Mouse (Mus musculus) thymus, postnatal 10 days (tissue): ENCODE results near the gene Mrps7.

Source experiments
- DNase-seq, 2 experiments: peaks; one replicate each; pipeline ENCODE4 v3.0.0; 2021; ENCODE audit warnings: low spot score in 2 of 2

Mrps7 gene

DNA sequence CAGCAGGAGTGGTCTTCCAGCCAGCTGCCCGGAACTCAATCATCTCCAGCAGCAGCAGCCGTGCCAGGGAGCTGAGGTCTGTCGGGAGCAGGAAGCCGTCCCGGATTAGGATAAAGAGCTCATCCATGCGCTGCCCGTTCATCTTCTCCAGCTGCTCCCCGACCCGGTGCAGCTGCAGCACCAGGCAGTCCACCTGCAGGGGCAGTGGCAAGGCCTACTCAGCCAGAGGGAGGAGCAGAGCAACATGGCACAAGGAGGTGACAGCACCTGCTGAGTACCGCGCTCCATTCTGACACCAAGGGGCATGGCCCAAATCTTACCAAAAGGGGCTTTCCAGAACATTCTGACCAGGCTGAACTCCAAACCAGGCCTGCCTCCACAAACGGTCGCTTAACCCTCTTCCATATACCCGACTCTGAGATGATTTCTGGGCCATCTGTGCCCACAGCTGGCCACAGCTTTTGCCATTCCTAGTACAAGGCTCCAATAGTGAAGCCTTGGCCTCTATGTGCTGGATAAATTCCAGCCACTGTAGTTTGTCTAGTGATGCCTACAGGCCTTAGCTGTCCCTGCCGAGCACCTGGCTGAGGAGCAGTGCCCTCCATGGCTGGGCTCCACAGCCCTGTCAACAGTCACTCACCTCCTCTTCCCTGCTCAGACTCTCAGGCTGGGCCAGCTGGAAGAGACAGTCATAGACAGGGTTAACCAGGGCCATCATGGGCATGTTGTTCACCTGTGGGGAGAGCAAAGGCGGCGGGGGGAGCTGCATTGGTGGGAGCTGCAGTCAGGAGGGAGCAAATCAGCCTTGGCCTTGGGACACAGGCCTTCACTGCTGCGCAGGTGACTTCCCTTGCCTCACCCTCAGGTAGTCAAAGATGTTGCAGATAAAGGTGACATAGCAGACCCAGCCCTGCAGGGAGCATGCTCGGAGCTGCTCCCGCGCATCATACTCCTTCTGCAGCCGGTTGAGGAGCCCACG, 5.0 kb downstream of the Mrps7 start:
- no peak for DNase-seq

DNA sequence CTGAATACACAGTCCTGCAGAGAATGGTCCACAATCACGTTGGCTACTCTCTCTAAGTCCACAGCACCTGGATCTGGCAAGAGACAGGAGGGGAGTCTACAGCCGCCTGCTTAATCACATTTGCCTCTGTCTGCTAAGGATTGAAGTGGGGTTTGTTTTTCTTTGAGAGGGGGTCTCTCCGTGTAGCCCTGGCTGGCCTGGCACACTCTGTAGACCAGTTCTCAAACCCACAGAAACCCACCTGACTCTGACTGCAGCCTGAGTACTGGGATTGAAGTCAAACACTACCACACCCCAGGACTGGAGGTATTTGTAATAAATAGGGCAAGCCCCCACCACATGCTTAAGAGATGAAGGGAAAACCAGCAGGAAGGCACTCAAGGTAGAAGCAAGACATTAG, 5.9 kb downstream of the Mrps7 start:
- DNase-seq, result no peak

- DNase-seq, result no peak
Observed at GRCm38 (mm10) chr11:115611173-115611572, 7.4 kb downstream of the Mrps7 start.

DNA sequence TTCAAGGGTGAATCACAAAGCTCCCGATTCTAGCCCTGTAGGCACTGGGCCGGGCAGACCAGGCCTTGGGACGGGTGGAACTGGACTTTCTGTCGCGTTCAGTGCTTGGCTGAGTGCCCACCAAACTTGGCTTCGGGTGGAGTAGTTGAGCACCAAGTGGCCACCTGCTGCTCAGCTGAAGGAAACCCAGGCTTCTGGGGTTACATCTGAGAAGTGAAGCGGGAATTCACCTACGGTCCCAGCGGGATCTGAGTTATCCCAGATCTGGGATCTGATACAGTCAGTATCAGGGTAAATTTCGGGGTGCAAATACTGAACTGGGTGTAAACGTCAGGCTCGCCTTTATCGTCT, 8.3 kb downstream of the Mrps7 start:
- peak; percentile 33 to 38 for DNase-seq

DNA sequence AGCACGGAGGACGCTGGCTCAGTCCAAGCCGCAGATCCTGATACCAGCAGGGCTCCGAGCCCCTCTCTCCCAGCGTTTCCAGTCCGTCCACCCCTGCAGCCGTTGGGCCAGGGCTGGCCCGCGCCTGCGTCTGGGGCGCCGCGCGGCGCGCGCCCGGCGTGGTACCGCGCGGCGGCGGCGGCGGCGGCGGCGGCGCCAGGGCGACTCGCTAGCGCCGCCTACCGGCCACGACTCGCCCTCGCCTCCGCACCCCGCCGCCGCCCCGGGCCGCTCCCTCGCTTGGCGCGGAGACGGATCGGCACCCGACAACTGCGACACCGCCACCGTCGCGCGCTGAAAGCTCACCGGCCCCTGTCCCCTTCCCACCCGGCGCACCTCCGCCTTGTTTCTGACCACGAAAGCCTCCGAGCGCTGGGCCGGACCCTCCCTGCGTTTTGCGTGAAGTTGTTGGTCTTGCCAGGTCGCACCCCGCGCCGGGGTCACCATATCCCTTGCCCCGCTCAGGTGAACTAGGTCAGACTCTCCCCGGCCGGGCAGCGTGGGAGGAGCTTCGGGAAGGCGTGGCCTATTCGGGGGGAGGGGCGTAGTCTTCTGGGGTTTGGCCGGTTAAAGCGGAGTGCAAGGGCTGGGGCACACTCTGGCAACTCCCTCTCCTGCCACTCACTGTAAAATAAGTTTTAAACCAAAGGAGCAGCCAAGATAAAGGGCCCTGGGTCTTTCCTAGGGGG, 8.8 kb downstream of the Mrps7 start, which contains the start of gene Mif4gd:
Gene Mif4gd, minus strand, starts transcription at position 560 of the 728 bp plus-strand sequence.
- DNase-seq, result peak; percentile 94 to 95

DNA sequence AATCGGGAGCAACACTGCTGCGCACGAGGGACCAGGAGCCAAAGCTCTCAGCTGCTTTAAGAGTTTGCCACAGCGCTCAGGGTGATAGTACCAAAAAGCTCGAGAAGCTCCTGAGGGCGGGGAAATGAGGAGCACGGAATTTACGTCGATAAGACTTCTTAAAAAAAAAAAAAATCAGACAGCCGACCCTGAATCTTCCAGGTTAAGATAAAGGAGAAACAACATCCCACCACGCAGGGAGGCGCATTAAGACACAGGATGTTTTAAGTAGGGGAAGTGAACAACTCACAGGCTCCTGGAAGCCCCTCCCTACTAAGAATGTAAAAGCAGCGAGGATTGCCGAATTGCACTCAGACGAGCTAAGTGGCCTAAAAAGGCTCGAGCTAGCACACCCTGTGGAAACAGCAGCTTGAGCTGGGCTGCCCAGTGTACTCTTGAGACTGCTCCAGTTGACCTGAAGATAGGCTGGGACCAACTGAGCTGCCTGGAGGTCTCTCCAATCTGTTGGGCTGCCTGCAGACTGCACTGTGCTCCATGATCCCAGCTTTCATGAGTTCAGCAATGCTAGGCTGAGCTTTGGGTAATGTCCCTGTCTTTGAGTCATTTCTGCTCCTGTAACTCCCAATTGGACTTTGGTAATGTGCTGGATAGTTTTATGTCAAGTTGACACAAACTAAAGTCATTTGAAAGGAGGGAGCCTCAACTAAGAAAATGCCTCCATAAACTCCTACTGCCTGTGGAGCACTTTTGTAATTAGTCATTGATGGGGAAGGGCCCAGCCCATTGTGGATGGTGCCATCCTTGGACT, 9.6 kb downstream of the Mrps7 start:
- DNase-seq, result peak; percentile 48 to 49

- DNase-seq, result no peak
Observed at GRCm38 (mm10) chr11:115614346-115615107, 10.8 kb downstream of the Mrps7 start.

DNA sequence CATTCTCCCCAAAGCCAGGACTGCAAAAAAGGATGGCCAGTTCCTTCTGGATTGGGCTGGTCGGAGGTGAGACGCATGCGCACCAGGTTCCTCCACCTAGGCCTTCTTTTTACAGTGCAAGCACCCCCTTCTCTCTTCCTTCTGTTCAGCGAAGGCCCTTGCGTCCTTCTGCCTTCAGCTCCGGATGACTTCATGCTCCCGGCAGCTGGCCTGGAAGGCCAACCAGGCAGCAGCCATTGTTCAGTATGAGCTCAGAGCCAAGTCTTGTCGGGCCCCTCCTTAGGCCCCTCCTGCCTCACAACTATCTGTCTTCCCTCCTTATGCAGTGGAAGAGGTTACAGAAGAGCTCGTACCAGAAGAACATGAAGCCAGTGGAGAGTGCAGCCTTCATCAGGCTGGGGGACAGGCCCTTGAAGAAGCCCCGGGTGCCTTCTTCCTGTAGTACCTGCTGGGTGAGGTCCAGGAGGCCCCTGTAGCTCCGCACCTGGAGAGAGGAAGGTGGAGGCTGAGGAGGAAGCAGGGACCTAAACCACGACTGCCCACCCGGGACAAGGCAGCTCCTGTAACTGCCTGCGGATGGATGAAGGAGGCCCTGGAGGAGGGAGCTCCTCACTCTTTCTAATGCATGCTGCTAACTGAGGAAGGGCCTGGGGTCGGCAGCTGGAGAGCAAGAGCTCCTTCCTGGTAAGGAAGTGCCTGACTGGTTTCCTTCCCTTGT, 11.5 kb downstream of the Mrps7 start:
- DNase-seq, result no peak

DNA sequence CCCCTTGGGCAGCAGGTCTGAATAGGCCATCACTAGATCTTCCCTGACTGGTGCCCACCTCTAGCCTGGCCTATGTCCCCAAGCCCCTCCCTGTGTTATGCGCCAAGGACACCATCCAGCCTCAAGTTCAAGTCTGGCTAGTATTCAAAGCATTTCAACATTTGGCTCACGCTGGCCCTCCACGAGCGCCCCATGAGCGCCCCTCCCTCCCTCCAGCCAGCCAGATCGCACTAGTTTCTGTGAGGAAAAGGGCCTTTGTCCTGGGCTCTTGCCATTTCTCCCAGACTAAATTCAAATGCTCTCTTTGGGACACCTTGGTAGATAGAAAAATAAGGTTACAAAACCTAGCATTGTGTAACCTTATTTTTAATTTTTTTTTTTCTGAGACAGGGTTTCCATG, 12.2 kb downstream of the Mrps7 start:
- no peak for DNase-seq

DNA sequence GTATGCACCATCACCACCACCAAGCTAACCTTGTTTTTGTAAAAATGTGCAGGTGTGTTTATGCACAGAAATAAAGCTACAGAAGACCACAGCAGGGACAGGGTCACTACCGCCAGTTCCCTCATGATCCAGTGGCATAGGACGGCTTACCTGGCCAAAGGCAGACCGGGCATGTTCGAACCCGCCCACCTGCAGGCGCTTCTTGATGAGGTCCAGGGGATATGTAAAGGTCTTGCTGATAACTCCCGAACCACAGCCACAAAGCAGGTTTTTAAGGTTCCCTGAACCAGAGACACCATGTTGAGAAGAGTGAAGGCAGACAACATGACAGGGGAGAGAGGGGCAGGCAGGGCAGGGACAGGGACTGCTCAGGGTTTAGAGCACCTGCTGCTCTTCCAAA, 12.6 kb downstream of the Mrps7 start:
- no peak for DNase-seq

- DNase-seq, result no peak
Observed at GRCm38 (mm10) chr11:115616893-115617292, 13.2 kb downstream of the Mrps7 start.

GRCm38 (mm10) chr11:115618001-115618400, 14.3 kb downstream of the Mrps7 start:
- no peak for DNase-seq

DNA sequence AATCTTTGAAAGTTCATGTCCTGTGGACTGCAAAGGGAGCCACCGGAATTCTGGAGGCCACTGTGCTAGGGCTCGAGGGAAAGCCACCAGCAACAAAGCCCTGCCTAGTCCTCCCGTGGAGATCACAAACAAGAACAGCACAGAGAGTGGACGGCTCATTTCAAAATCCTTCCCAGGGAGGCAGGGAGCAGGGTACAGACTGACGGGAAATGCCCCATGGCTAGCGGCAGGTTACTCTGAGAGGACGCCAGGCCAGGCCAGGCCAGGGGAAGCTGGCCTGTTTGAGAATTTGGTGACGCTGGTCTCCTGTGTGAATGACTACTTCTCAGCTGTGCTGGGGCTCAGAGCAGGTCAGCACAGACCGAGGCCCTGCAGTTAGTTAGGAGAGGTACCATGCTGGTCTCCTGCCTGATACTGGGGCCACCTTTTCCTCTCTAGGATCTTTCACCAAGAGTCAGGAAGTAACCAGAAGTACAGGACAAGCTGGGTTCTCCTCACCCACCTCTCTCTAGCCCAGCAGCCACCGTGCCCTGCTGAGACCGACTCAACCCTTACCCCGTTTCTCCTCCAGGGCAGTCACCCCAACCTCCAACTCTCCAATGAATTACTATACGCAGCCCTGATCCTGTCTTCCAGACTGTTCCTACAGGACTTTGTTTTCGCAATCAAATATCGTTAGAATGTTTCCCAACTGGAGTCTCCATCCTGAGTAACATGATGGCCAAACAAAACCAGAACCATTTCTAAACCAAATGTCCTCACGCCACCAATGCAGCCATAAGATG, 15.2 kb downstream of the Mrps7 start:
- DNase-seq, result no peak

GRCm38 (mm10) chr11:115619949-115620348, 16.2 kb downstream of the Mrps7 start:
- no peak for DNase-seq

GRCm38 (mm10) chr11:115623487-115624070, 19.9 kb downstream of the Mrps7 start:
- no peak for DNase-seq

GRCm38 (mm10) chr11:115625877-115626276, 22.2 kb downstream of the Mrps7 start:
- no peak for DNase-seq

DNA sequence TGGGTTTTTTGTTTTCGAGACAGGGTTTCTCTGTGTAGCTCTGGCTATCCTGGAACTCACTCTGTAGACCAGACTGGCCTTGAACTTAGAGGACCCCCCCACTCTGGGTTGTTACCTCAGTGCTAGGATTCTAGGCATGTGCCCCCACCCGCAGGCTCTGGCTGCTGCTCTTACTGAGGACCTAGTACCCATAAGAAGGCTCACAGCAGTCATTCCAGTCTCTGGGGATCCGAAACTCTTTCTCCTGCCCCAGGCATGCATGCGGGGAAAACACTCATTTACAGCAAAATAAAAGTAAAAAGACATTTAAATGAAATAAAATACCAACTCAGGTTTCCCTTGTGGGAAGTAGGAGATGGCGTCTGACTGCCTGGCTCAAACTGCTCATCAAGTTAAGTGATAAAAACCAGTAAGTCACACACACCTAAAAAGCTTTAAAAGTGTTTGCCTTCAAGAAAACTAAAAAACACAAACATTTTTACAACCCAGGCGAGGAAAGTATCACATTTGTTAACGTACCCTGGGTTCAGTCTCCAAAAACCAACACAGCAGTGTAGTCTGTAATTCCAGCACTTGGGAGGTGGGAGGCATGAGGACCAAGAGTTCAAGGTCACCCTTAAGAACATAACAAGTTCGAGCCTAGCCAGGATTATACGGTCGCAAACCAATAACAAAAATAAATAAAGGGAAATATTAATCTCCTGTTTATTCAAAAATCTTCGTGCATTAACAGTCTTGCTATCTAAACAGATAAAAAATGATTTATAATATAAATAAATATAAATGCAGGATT, 23.3 kb downstream of the Mrps7 start:
- no peak for DNase-seq

GRCm38 (mm10) chr11:115627705-115628464, 24.2 kb downstream of the Mrps7 start, which contains the start of gene Slc25a19:
TSS of gene Slc25a19 (minus strand) at chr11:115628295.
- peak; percentile 93 to 98 for DNase-seq
